Mouse (Mus musculus): Measurements from ENCODE around the gene Cldn14.

DNA sequence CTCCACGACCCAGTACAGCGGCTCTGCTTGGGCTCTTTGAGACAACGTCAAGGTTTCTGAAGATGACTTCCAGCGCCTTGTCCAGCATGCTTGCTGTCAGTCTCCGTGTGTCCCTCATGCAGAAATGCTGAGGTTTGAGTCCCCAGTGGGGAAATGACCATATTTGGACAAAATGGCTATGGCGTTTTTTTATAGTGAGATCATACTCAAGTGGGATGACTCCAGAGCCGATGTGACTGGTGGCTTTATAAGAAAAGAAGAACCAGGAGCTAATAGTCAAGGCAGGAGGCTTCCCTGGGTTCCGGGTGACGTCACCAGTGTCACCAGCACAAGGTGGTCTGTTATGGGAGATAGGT is 30.3 kb upstream of the Cldn14 start:
- TF ChIP-seq CTCF (IDR thresholded peaks at IDR 0.05; ENCODE audit: extremely low read depth, insufficient read length, insufficient replicate concordance, low read depth, low read length) (no peak), POLR2A (IDR thresholded peaks at IDR 0.05; ENCODE audit: low read depth, low read length) (no peak)

Data from small intestine, adult 2 months (tissue).